Mouse (Mus musculus) ES-Bruce4 (cell line): ENCODE results near the gene Cdkal1.

Experiments used
- CTCF ChIP-seq: IDR thresholded peaks from one replicate; pipeline ENCODE4 v1.8.1; 2011; ENCODE audit warnings: low read depth, low read length
- EP300 ChIP-seq: IDR thresholded peaks from 2 replicates; pipeline ENCODE4 v1.6.1; 2011; ENCODE audit warnings: low read depth, low read length; ENCODE audit not compliant: insufficient read depth
- POLR2A ChIP-seq: IDR thresholded peaks from one replicate; pipeline ENCODE4 v1.8.1; 2011; ENCODE audit warnings: low read length; ENCODE audit not compliant: insufficient read depth

DNA sequence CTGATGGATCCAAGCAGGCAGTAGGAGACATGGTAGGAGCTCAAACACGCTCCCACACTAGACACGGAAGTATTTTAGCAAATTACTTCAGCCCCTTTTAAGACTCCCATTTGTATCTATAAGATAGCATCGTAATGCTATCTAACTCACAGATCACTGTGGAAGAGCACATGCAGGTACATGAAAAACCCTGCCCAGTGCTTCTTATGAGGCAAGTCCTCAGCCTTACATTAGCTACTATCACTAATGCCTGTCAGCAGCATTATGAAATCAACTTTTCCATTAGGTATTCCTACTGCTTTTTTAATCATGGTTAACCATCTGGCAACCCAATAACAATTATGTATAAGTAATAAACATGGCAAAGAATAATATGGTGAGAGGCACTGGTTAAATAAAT lies 47.5 kb downstream of the Cdkal1 start:
- TF ChIP-seq POLR2A (no peak), CTCF (no peak), EP300 (no peak)
